Mouse (Mus musculus) lung, postnatal 25 days (tissue): ENCODE data around the gene Vmn1r159.
"Not testable (repeated sequence)": the region's sequence is repeated elsewhere in the genome, so short reads cannot be mapped to it uniquely, and the experiment has no call there.

ENCODE experiments used
- DNase-seq: peaks from one replicate; pipeline ENCODE4 v3.0.0; 2022; ENCODE audit warnings: low spot score

Gene Vmn1r159

GRCm38 (mm10) chr7:22843505-22843904 is at the start of gene Vmn1r159:
Gene Vmn1r159 (minus strand): TSS chr7:22843605.
- not testable (repeated sequence) for DNase-seq

- DNase-seq, result not testable (repeated sequence)
Measured at GRCm38 (mm10) chr7:22870924-22871323, 27.5 kb upstream of the Vmn1r159 start, which contains the start of gene Vmn1r160. Gene Vmn1r160 (plus strand): TSS chr7:22871224.
